Mouse (Mus musculus): ENCODE measurements around the gene Zfp341.

Zfp341 gene

DNA sequence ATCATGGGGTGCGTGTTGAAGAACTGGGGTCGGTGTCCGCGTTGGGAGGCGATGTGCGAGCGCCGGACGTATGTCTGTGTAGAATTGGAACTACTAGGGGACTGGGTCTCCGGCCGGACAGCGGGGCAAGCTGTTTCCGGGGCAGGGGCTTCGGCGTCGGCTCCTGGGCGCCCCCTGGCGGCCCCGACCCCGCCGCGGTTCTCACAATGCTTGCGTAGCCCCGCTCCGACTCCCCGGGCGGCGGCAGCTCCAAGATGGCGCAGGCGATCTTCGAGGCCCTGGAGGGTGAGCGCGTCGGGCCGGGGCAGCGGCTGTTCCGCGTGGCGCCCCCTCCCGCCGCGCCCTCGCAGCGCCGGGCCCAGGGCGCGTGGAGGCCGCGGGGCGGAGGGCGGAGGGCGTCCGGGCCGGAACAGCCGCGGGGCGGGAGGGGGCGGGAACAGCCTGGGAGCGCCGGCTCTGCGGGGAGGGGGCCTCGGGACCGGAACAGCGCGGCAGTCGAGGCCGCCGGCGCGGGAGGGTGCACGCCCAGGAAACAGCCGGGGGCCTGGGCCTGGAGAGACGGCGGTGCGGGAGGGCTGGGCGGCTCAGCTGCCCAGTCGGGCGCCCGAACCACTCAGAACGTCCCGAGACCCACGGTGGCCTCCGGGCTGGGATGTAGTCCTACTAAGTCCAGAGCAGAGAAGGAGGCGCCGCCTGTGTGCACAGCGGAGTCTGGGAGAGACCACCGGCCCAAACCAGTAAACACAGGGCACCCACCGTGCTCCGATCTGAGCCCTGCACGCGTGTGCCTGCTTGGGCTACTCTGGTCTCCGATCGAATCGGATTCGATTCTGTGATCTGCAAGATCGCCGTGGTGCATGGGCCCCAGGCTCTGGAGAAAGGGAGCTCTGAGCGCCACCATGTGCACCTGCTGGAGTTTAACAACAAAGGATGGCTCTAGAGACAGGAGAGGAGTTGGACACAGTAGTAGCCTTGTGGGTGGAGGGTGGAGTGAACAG, at the start of gene Zfp341, which contains the start of gene 4930519P11Rik:
TSS of gene Zfp341 (plus strand) at position 180 of the 998 bp plus-strand sequence.
TSS of gene 4930519P11Rik (minus strand) at position 320 of the 998 bp plus-strand sequence.
- DNase-seq (ENCODE audit: extremely low spot score, low spot score): peak; percentile 94

DNA sequence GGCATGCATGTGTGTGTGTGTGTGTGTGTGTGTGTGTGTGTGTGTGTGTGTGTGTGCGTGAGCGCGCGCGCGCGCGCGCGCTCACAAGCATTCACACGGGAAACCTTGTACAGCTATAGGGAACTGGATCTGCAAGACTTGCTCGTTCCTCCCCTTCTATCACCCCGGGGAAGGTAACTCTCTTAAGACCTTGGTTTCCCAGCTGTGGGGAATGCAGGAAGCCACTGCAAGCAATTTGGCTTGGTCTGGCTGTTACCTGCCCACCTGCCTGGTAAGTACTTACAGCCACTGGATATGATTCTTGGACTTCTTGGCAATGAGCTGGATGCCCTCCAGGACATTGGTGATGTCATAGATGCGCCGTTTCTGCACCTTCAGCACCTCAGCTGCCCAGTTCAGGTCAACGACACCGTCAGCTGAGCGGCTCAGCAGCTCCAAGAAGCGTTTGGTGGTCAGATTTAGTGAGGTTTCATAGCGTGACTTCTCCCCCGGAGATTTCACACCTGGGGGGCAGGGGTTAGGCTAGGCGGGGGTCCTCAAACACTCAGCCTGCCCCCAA, 49.4 kb upstream of the Zfp341 start:
- no peak for DNase-seq (ENCODE audit: extremely low spot score, low spot score)

DNA sequence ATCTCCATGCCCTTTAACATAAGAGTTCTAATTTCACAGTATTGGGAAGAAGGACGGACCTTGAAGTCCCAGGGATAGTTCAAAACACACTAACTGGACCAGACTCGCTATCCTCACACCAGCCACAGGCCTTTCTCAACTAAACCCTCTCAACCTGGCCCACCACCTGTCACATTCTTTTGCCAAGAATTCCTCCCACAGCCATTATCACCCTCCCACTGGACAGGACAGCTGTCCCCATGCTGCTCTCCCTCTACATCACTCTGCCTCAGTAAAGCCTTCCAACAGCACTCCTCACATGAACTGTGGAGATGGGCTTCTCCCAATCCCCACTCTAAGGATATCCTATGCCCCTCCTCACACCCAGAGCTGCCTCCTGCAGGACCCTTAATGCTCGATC, 47.5 kb upstream of the Zfp341 start:
- no peak for DNase-seq (ENCODE audit: extremely low spot score, low spot score)

DNA sequence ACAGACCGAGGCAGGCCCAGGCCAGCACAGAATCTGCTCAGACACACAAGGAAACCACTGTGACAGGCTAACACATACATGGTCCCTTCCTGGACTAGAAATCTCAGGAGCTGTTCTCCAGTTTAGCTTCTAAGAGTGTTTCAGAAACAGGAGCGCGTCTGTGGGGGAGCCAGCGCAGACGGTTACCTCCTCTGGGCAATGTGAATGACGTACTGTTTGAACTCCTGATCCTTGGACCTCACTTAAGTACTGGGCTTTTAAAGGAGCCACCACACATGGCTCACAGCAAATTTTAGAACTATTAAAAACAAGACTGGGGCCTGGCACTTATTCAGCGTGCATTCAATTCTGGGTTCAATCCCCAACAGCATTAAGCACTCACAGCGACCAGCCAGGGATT, 46.5 kb upstream of the Zfp341 start:
- no peak for DNase-seq (ENCODE audit: extremely low spot score, low spot score)

DNA sequence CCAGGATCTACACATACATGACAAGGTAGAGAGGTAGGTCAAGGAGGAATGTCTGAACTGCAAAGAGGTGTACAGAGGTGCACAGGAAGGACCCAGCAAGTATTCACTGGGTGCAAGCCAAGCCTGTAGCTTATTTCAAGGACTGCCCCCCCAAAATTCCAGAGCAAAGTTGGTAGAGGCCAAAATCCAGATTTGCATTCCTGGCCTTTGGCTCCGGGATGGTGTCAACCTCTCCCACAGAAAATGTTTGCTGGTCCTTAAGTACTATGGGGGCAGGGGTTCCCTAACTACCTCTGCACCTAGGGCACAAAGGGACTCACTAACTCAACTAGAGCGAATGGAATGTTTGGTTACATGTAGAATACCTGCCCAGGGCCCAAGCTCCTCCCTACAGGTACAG, 45.3 kb upstream of the Zfp341 start:
- DNase-seq (ENCODE audit: extremely low spot score, low spot score): no peak

DNA sequence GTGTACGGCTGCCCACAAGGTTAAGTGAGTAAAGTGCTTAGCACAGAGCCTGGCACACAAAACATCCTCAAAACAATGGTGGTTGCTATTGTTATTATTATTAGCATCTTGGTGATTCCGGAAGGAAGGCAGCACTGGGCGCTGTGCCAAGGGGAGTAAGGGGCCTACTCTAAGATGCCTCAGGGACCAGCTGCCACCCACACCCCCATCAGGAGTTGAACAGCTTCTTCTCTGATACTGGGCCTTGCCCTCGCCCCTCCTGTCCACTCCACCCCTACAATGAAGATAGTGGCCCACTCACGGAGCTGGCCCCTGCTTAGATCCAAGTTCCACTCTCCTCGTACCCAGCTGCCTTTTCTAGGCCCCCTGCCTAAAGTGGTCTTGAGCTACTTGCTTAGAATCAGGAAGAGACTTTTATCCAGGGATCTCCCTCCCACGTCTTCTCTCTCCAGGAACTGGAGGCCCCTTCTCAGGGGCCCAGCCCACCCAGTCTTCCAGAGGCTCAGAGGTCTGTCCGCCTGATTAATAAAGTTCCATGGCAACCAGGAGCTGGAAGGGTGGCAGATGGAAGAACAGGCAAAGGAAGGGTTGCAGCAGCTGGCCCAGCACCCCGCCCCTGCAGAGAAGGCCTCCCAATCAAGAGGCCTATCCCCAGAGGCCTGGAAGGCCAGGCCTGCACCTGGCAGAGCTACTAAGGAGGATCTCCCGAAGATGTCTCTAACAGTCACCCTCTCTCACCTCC, 44.6 kb upstream of the Zfp341 start:
- DNase-seq (ENCODE audit: extremely low spot score, low spot score): peak; percentile 62

DNA sequence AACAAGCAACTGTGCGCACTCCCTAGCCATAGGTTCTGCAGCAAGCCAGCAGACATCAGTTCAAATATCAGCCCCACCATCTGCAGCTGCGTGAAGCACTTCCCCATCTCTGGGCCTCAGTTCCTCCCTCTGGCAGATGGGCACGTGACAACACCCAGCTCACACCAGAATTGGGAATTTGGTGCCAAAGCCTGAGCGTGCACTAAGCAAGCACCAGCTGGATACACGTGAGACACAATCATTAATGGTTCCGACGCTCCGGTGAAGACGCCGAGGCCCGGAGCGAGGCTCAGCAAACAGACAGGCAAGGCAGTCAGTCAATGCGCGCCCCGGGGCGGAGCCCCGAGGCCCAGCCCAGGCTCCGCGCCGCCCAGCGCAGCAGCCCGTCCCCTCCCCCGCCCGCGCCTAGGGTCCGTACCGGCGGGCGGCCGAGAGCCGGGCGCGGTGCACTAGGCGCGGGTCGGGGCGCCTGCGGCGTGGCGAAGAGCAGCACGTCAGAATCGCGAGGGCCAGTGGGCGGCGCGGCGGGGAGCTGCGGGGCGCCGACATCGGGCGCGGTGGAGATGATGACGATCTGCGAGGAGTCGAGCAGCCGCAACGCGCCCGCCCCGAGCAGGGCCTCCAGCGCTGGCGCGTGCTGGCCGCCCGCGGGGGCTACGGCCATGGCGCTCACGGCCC, 43.9 kb upstream of the Zfp341 start:
- peak; percentile 76 for DNase-seq (ENCODE audit: extremely low spot score, low spot score)

DNA sequence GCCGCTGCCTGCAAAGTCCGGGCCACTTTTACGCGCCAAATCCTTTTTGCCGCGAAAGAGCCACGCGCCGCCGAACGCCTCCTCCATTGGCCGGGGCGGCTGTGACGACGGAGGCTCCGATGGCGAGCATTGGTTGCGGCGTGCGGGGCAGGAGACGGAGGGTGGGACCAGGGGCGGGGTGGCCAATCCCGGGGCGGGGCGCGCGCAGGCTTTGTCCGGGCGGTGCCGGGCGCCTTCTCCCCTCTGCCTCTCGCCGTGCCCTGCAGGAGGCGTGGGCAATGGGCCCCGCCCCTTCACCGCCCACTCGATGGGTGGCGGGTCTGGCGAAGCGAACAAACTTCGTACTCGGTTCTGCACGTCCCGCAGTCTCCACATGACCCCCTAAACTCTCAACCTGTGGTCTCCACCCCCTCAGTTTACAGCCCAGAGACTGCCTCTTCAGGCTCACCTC, 43.2 kb upstream of the Zfp341 start, which contains the start of gene E2f1:
TSS of gene E2f1 (minus strand) at position 57 of the 451 bp plus-strand sequence.
- DNase-seq (ENCODE audit: extremely low spot score, low spot score): peak; percentile 98

DNA sequence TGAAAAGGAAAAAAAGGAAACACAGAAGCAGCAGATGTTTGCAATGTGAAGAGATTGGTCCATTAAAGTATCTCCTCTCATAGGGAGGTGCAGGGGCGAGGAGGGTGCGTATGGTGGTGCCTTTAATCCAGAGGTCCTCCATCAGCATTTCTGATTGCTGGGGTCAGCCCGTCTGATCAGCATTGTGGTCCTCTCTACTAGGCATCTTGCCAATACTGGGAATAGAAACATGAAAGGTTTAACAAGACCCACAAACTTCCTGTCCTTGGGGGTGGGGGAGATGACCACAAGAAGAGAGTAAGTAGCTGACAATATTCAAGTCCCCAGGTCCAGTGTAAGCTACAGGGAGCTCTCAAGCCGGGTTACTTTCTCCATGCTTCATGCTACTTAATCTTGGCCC, 42.4 kb upstream of the Zfp341 start:
- no peak for DNase-seq (ENCODE audit: extremely low spot score, low spot score)

DNA sequence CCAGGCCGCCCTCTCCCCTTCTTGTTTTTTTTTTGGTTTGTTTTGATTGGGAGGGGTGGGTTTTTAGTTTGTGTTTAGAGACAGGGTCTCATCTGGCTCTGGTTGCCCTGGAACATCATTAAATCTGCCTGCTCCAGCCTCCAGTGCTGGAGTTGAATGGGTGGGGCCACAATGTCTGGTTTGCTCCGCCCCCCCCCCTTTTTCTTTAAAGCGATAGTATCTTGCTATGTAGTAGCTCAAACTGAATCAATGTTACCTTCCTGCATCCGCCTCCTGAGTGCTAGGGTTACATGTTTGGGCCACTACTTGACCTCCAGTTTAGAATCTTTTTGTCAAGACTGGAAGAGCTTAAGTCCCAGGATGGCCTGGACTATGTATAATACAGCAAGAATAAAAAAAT, 41.8 kb upstream of the Zfp341 start:
- no peak for DNase-seq (ENCODE audit: extremely low spot score, low spot score)

DNA sequence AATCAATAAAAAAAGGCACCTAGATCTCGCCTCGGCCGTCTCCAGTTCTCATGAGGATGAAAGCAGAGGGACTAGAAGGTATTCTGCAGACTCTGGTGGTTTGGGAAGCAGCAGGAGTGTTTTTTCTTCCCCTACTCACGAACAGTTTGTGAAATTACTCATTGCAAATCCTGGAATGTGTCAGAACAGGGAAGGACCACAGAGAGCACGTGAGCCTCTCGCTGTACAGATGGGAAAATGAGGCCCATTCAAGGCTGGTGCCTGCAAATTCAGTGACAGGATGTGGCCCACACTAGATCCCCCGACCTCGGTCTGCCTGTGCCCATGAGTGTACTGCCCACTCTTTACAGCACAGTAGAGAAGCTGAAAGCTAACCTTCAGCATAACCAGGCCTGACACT, 41.1 kb upstream of the Zfp341 start:
- no peak for DNase-seq (ENCODE audit: extremely low spot score, low spot score)

DNA sequence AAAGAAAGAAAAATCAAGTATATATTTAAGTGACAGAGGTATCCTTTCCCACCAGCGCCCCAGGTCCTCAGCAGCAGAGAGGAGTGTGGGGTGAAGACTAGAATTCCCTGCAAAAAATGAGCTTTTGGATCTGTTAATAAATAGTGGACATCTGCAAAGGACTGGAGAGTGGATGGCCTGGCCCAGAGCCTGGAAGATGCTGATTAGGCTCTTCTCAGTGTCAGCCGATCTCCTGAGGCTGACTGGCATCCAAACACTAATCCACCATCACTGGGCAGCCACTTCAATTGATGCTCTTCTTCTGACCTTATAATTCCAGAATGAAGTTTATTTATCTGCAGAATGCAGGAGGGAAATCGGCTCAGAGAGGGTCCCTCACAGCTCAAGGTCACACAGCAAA, 40.1 kb upstream of the Zfp341 start:
- no peak for DNase-seq (ENCODE audit: extremely low spot score, low spot score)

DNA sequence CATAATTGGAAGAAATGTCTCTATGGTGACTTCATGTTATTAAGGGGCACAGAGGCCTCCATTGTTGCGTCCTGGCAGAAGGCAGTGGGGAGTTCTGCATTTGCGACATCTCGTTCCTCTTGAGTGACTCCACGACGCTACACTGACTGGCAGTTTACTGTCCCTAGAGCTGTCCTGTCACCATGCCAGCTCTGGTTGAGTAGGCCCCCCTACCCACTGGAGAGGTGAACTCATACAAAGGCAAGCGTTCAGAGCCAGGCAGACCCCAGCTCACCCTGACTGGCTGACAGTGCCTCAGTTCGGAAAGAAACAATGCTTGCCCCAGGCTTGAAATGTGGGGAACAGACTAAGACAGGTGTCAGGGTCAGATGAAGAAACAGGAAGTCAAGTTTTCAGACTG, 38.8 kb upstream of the Zfp341 start:
- no peak for DNase-seq (ENCODE audit: extremely low spot score, low spot score)

DNA sequence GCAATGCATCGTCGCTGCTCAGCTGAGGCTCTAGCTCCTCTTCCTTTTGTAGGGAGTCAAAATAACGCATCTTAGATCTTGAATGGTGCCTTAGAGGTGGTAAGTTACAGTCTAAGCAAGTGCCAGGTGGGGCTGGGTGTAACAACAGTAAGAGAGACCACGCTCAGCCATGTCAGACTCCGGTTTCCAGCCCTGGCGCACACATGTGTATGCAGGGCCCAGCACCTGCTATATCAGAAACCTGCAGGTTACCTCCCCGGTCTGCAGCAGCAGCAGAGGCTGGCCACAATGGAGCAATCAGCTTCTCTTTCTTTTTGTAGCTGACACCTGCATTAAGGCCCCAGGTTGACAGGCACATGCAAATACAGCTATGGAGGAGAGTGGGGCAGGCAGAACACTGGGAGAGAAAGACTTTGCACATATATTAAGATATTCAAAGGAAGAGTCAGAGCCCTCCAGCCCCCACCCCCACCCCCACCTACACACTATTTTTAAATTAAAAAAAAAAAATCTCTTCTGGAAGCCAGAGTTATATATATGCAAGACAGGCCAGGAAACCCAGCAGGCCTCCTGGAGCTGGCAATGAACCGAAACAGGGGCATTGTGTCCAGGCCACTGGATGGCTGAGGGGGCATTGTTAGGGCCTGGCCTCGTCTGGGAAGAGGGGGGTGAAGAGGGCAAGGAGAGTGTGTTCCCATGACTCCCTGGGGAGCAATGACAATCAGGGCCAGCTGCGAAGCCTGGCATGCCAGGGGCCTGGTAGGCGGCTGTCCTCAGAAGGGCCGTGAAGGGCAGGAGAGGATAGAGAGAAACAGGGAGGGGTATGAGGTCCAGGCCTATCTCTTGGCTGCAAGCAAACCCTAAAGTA, 36.0 kb upstream of the Zfp341 start:
- DNase-seq (ENCODE audit: extremely low spot score, low spot score): peak; percentile 54

DNA sequence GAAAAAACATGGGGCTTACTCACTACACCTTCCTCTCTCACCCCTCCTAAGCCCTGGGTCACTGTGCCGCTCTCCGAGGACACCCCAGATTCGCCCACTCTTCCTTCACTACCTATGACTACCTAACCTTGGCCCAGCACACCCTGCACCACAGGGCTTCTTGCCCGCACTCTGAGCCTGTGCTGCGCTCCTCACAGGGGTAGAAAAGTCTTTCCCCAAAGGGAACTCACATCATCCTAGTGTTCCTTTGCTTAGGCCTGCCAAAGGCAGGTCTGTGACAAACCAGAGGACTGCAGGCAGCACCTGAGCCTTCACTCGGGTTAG, 35.4 kb upstream of the Zfp341 start:
- no peak for DNase-seq (ENCODE audit: extremely low spot score, low spot score)

DNA sequence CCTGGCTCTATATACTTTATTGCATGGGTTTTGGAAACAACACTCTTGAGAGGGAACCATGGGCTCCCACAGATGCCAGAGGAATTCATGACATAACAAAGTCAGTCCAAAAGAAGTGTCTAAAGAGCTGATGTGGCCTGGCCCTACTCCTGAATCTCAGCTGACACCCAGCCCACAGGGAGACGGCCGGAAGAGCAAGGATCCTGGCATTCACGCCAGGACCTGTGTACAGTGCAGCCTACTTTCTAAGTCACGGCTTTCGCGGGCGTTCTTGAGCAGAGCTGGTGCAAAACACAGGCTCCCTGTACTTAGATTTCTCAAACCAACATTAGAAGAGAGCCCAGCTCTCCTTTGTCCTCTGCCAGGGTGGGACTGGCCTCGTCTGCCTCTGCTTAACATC, 32.5 kb upstream of the Zfp341 start:
- DNase-seq (ENCODE audit: extremely low spot score, low spot score): no peak

DNA sequence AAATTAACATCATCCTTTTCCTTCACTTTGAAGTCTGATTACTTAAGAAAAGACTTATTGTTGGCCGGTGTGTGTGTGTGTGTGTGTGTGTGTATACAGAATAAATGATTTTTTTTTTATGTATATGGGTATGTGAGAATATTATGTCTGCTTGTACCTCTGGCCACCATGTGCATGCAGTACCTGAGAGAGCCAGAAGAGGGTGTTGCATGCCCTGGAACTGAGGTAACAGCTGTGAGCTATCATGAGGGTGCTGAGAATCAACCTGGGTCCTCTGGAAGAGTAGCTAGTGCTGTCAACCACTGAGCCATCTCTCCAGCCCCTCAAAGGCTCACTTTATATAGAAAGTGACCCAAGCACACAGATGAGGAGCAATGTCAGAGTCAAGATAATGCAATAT, 31.7 kb upstream of the Zfp341 start:
- DNase-seq (ENCODE audit: extremely low spot score, low spot score): no peak

DNA sequence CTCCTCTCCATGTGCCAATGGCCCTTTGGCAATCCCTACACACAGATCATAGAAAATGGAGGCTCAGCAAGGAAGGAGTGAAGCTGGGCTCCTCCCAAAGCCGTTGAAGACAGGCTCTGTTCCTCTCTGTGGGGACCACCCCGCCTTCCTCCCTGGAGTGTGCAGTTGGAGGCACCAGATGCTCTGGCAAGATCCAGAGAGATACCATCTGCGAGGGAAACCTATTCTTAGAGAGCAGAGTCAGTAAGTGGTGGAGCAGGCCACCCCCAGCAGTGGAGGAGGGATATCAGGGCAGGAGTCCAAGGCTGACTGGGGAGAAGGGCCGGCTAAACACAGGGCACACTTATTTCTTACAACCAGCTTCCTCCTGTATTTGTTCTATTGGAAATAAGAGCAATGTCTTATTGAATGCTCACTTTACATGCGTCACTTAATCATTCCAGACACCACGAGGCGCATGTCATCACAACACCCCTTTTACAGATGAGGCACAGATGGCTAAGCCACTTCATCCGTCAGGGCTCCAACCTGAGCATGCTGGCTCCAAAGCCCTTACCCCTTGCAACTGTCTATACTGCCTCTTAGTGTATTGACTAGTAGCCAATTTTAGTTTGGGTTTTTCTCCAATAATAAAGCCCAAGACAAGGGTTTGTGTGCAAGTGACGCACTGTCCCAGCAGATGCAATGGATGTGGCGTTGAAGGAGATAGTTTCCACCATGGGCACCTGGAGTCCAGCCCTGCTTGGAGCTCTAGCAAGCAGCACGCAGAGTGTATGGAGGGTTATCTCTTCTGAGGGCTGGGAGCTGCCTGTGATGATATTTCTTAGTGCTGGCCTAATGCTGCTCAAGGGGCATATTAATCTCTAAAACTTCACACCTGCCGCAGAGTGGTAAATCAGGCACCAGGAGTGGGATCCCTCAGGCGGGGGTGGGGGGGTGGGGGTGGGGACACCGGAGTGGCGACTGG, 28.9 kb upstream of the Zfp341 start:
- no peak for DNase-seq (ENCODE audit: extremely low spot score, low spot score)

DNA sequence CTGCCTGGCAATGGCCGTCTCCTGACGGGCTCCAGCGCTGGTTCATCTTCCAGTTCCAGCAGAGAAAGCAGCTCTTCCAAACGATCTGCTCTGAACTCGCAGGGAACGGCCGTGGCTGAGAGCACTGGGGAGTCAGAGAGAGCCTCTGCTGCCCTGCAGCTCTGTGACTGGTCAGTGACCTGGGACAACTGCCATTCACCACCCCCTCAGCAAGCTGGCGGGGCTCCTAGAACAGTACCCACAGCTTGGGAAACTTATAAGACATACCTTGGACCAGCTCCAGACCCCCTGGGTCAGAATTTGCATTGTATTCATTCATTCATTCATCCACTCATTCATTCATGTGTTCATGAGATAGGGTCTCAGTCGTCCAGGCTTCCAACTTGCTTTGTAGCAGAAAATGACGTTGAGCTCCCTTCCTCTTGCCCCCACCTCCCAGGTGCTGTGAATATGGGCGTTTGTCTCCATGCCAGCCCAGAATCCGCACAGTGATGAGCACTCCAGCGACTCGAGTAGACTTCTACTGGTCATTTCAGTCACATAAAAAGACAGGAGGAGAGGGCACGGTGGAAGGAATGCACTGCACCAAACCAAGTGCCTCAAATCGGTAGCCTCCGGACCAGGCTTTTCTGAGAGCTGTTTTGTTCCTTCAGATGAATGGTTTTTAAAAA, 28.0 kb upstream of the Zfp341 start:
- no peak for DNase-seq (ENCODE audit: extremely low spot score, low spot score)
